ENCODE assay signal across 8 mouse cellular contexts in genomic region chr3:52104208-52104607, GRCm38 (mm10). TPM values are rescaled to one million over a fixed set of nuclear protein-coding genes. Genes with fewer than 3 reads are reported as not detected.
DNase-seq lines count a peak whose midpoint lies in the region; ATAC-seq and TF ChIP-seq lines count a peak whose summit lies in the region.

No protein-coding gene starts in this region.

- ATAC-seq in hindbrain, embryonic 16.5 days = no peak
- ATAC-seq in midbrain, postnatal 0 days (ENCODE audit: low FRiP score) = no peak

- H3K27ac ChIP-seq in layer of hippocampus, adult 2 months = peak overlapping the region; percentile 89
- peak overlapping the region; percentile 97 for H3K27ac ChIP-seq in embryonic facial prominence, embryonic 10.5 days (replicated peaks)
- peak overlapping the region; percentile 97 for H3K27ac ChIP-seq in hindbrain, embryonic 16.5 days (ENCODE audit: low read depth, low read length)
- H3K27ac ChIP-seq in midbrain, postnatal 0 days (ENCODE audit: low read depth, low read length) = peak overlapping the region; percentile 95

- H3K36me3 ChIP-seq in embryonic facial prominence, embryonic 10.5 days (replicated peaks) = no peaks in the 10 kb centered on the region
- no peaks in the 10 kb centered on the region for H3K36me3 ChIP-seq in hindbrain, embryonic 16.5 days (ENCODE audit: control insufficient read depth, insufficient read depth, low read length)
- no peaks in the 10 kb centered on the region for H3K36me3 ChIP-seq in midbrain, postnatal 0 days (ENCODE audit: insufficient read depth, low read length)

- no peaks in the 10 kb centered on the region for H3K9me3 ChIP-seq in embryonic facial prominence, embryonic 10.5 days
- H3K9me3 ChIP-seq in hindbrain, embryonic 16.5 days (ENCODE audit: control insufficient read depth, low read length) = no peaks in the 10 kb centered on the region
- H3K9me3 ChIP-seq in midbrain, postnatal 0 days (ENCODE audit: low read length) = no peaks in the 10 kb centered on the region

- WGBS in embryonic facial prominence, embryonic 10.5 days = under 1% methylated on average over 16 of the region's 16 CpGs
- WGBS in hindbrain, embryonic 16.5 days = under 1% methylated on average over 16 of the region's 16 CpGs
- WGBS in midbrain, postnatal 0 days = under 1% methylated on average over 16 of the region's 16 CpGs

- peak overlapping the region; percentile 70 for H3K9ac ChIP-seq in hindbrain, embryonic 16.5 days (ENCODE audit: low read depth, low read length)
- H3K9ac ChIP-seq in midbrain, postnatal 0 days (replicated peaks; ENCODE audit: low read length, poor library complexity, severe bottlenecking) = peak overlapping the region; percentile 83

- TF ChIP-seq CTCF in layer of hippocampus, adult 2 months (conservative IDR thresholded peaks at IDR 0.05) = no peak
- TF ChIP-seq CTCF in midbrain, postnatal 0 days (IDR thresholded peaks at IDR 0.05) = no peak

- H3K4me2 ChIP-seq in hindbrain, embryonic 16.5 days (ENCODE audit: low read length) = peak overlapping the region; percentile 85
- peak overlapping the region; percentile 90 for H3K4me2 ChIP-seq in midbrain, postnatal 0 days (ENCODE audit: low read depth, low read length, poor library complexity, severe bottlenecking)

- H3K4me1 ChIP-seq in embryonic facial prominence, embryonic 10.5 days = peaks cover 25% of the 10 kb centered on the region
- peaks cover 9% of the 10 kb centered on the region for H3K4me1 ChIP-seq in hindbrain, embryonic 16.5 days (ENCODE audit: control insufficient read depth, insufficient read depth, low read depth, low read length)
- no peaks in the 10 kb centered on the region; the same call in 1 of the 2 replicates for H3K4me1 ChIP-seq in midbrain, postnatal 0 days (ENCODE audit: insufficient read depth, low read length)

- H3K27me3 ChIP-seq in embryonic facial prominence, embryonic 10.5 days (replicated peaks; ENCODE audit: low read depth, poor library complexity, severe bottlenecking) = no peaks in the 10 kb centered on the region
- H3K27me3 ChIP-seq in hindbrain, embryonic 16.5 days (replicated peaks; ENCODE audit: control insufficient read depth, insufficient read depth, low read length) = no peaks in the 10 kb centered on the region
- no peaks in the 10 kb centered on the region for H3K27me3 ChIP-seq in midbrain, postnatal 0 days (ENCODE audit: insufficient read depth, low read length)

- no peak for DNase-seq in layer of hippocampus, adult 2 months (ENCODE audit: low spot score in 2 of 2)
- DNase-seq in layer of hippocampus, postnatal 25 days (ENCODE audit: extremely low spot score in 1 of 2, low spot score in 1 of 2) = no peak
- no peak for DNase-seq in embryonic facial prominence, embryonic 10.5 days (ENCODE audit: low spot score)
- no peak for DNase-seq in midbrain, postnatal 0 days (ENCODE audit: low spot score)
- no peak for DNase-seq in right cerebral cortex, adult 2 months (ENCODE audit: low spot score in 2 of 2)
- DNase-seq in layer of hippocampus, adult 11-12 months (ENCODE audit: low spot score) = no peak
- DNase-seq in kidney, postnatal 25 days = no peak

- H3K4me3 ChIP-seq in layer of hippocampus, adult 2 months = peak overlapping the region; percentile 87
- peak overlapping the region; percentile 93 for H3K4me3 ChIP-seq in embryonic facial prominence, embryonic 10.5 days
- peak overlapping the region; percentile 75 for H3K4me3 ChIP-seq in hindbrain, embryonic 16.5 days (ENCODE audit: low read length)
- H3K4me3 ChIP-seq in midbrain, postnatal 0 days (ENCODE audit: low read depth, low read length) = peak overlapping the region; percentile 63

RNA-seq across cellular contexts. Expression of gene Maml3, which starts 0.7 kb away (rescaled TPM):
- 1 to 10 TPM; 8.7 to 9.8 TPM for total RNA-seq in layer of hippocampus, adult 2 months (2021)
- 10 to 100 TPM in 1 of 2 experiments, 1 to 10 TPM in 1; 7.3 to 10.0 TPM for total RNA-seq in layer of hippocampus, postnatal 25 days (2021)
- polyA plus RNA-seq in embryonic facial prominence, embryonic 10.5 days (2016; fragmentation: Nextera tagmentation; extraction: Ambion mirVana) = 5.5 and 6.0 TPM in 2 replicates
- 5.2 and 6.2 TPM in 2 replicates for polyA plus RNA-seq in hindbrain, embryonic 16.5 days (2015; fragmentation: Nextera tagmentation; extraction: Ambion mirVana)
- total RNA-seq in midbrain, postnatal 0 days (2014; rRNA removed) = 17.8 and 20.2 TPM in 2 replicates
- 3.4 and 3.9 TPM in 2 replicates for polyA plus RNA-seq in midbrain, postnatal 0 days (2015; fragmentation: Nextera tagmentation; extraction: Ambion mirVana)
